31 mouse cellular contexts compared by ENCODE assay signal in genomic region chr8:106546746-106547145, GRCm38 (mm10). TPM values are rescaled to one million over a fixed set of nuclear protein-coding genes. Genes with fewer than 3 reads are reported as not detected.
DNase-seq lines count a peak whose midpoint lies in the region; ATAC-seq lines count a peak whose summit lies in the region.
"Had no signal": no experiment of that assay in that cellular context is flagged by ENCODE, and none has a peak within 500 bp of the region (broad histone marks: within the 10 kb centered on the region; RNA-seq: fewer than 3 reads in every experiment).

No protein-coding gene starts in this region.

- no peaks in the 10 kb centered on the region for H3K4me1 ChIP-seq in neural tube, embryonic 15.5 days
- H3K4me1 ChIP-seq: forebrain, embryonic 13.5 days; heart, embryonic 12.5 days; heart, embryonic 15.5 days had no signal

- no peaks in the 10 kb centered on the region for H3K36me3 ChIP-seq in neural tube, embryonic 15.5 days
- H3K36me3 ChIP-seq: G1E had no signal

- no peak overlapping the region for H3K27ac ChIP-seq in neural tube, embryonic 15.5 days (replicated peaks)
- H3K27ac ChIP-seq: forebrain, embryonic 10.5 days; forebrain, embryonic 13.5 days; heart, embryonic 15.5 days; hindbrain, embryonic 14.5 days; hindbrain, postnatal 0 days had no signal

- no peaks in the 10 kb centered on the region for H3K27me3 ChIP-seq in neural tube, embryonic 15.5 days (replicated peaks)
- H3K27me3 ChIP-seq: forebrain, embryonic 13.5 days; heart, embryonic 12.5 days; heart, embryonic 15.5 days; Patski had no signal

- WGBS in neural tube, embryonic 15.5 days, result 91% methylated on average over 7 of the region's 7 CpGs

- ATAC-seq in granulocyte monocyte progenitor cell, adult 5-6 weeks (replicated peaks; ENCODE audit: poor library complexity, severe bottlenecking), result peak; percentile 64
- ATAC-seq in neural tube, embryonic 15.5 days (ENCODE audit: low FRiP score), result no peak
- ATAC-seq: forebrain, embryonic 13.5 days; forebrain, embryonic 16.5 days; hindbrain, postnatal 0 days; Patski had no signal

- H3K4me3 ChIP-seq in neural tube, embryonic 15.5 days (replicated peaks), result no peak overlapping the region
- H3K4me3 ChIP-seq: forebrain, embryonic 10.5 days; forebrain, embryonic 13.5 days; heart, embryonic 12.5 days; heart, embryonic 15.5 days had no signal

- DNase-seq in thymus, postnatal 0 days (ENCODE audit: low spot score), result peak; percentile 40
- no peak for DNase-seq in thymus, postnatal 10 days (ENCODE audit: low spot score in 2 of 2)
- peak; percentile 19 for DNase-seq in thymus, postnatal 25 days
- DNase-seq in layer of hippocampus, postnatal 36 days, result no peak
- DNase-seq: adrenal gland, postnatal 10 days; adrenal gland, postnatal 36 days; cerebellum, adult 18-20 months; cerebellum, adult 9-10 months; cerebellum, postnatal 14 days; gastrocnemius, postnatal 10 days; gastrocnemius, postnatal 36 days; heart, adult 11 months; heart, postnatal 14 days; heart, postnatal 4 days had no signal

- H3K4me2 ChIP-seq in neural tube, embryonic 15.5 days, result no peak overlapping the region
- H3K4me2 ChIP-seq: forebrain, embryonic 13.5 days; heart, embryonic 12.5 days; heart, embryonic 15.5 days; hindbrain, embryonic 14.5 days had no signal

- H3K9me3 ChIP-seq in neural tube, embryonic 15.5 days (replicated peaks), result no peaks in the 10 kb centered on the region
- H3K9me3 ChIP-seq: forebrain, embryonic 10.5 days; forebrain, embryonic 13.5 days; G1E; heart, embryonic 12.5 days; heart, embryonic 15.5 days had no signal

- no peak overlapping the region for H3K9ac ChIP-seq in neural tube, embryonic 15.5 days (replicated peaks)
- H3K9ac ChIP-seq: forebrain, embryonic 13.5 days; heart, embryonic 12.5 days; heart, embryonic 15.5 days; hindbrain, embryonic 14.5 days had no signal

RNA-seq across cellular contexts. Expression of gene Gm10073, which starts 26.5 kb away (rescaled TPM):
- polyA plus RNA-seq in thymus, postnatal 0 days (2015; fragmentation: Nextera tagmentation; extraction: Ambion mirVana), result 11.8 and 15.3 TPM in 2 replicates
- total RNA-seq in granulocyte monocyte progenitor cell, adult 5-6 weeks (2014; fragmentation: Nextera tagmentation), result 29.2 and 30.2 TPM in 2 replicates
- 8.2 and 10.8 TPM in 2 replicates for total RNA-seq in granulocyte monocyte progenitor cell, adult 5-6 weeks (2017)
- total RNA-seq in layer of hippocampus, postnatal 36 days (2021), result 10 to 100 TPM; 86.3 to 90.8 TPM
- polyA plus RNA-seq in neural tube, embryonic 15.5 days (2015; fragmentation: Nextera tagmentation; extraction: Ambion mirVana), result 9.4 and 11.1 TPM in 2 replicates

RNA-seq across cellular contexts. Expression of gene Cdh3, which starts 36.1 kb away (rescaled TPM):
- 7.7 and 8.6 TPM in 2 replicates for polyA plus RNA-seq in thymus, postnatal 0 days (2015; fragmentation: Nextera tagmentation; extraction: Ambion mirVana)
- total RNA-seq in granulocyte monocyte progenitor cell, adult 5-6 weeks (2014; fragmentation: Nextera tagmentation), result not detected in 2 replicates
- not detected in 2 replicates for total RNA-seq in granulocyte monocyte progenitor cell, adult 5-6 weeks (2017)
- total RNA-seq in layer of hippocampus, postnatal 36 days (2021), result under 1 TPM; 0.07 to 0.35 TPM
- 8.5 and 13.7 TPM in 2 replicates for polyA plus RNA-seq in neural tube, embryonic 15.5 days (2015; fragmentation: Nextera tagmentation; extraction: Ambion mirVana)
- total RNA-seq: gastrocnemius, adult 18-20 months had no signal
- polyA plus RNA-seq: G1E had no signal

RNA-seq across cellular contexts. Expression of gene 6030452D12Rik, which starts 46.4 kb away (rescaled TPM):
- not detected in 2 replicates for polyA plus RNA-seq in thymus, postnatal 0 days (2015; fragmentation: Nextera tagmentation; extraction: Ambion mirVana)
- not detected in 2 replicates for total RNA-seq in granulocyte monocyte progenitor cell, adult 5-6 weeks (2014; fragmentation: Nextera tagmentation)
- not detected in 2 replicates for total RNA-seq in granulocyte monocyte progenitor cell, adult 5-6 weeks (2017)
- total RNA-seq in layer of hippocampus, postnatal 36 days (2021), result not detected
- not detected in 2 replicates for polyA plus RNA-seq in neural tube, embryonic 15.5 days (2015; fragmentation: Nextera tagmentation; extraction: Ambion mirVana)
- total RNA-seq: adrenal gland, adult 18-20 months; adrenal gland, postnatal 10 days; adrenal gland, postnatal 36 days; G1E; gastrocnemius, adult 18-20 months; gastrocnemius, postnatal 10 days; gastrocnemius, postnatal 36 days; heart, adult 8-10 months; heart, postnatal 14 days; heart, postnatal 4 days; hindbrain, postnatal 0 days had no signal
- polyA plus RNA-seq: embryonic facial prominence, embryonic 11.5 days; embryonic facial prominence, embryonic 14.5 days; forebrain, embryonic 10.5 days; forebrain, embryonic 13.5 days; forebrain, embryonic 16.5 days; G1E; heart, embryonic 12.5 days; heart, embryonic 15.5 days; hindbrain, embryonic 11.5 days; hindbrain, embryonic 14.5 days; hindbrain, postnatal 0 days; Patski had no signal

RNA-seq across cellular contexts. Expression of gene Cdh1, which starts 56.4 kb away (rescaled TPM):
- polyA plus RNA-seq in thymus, postnatal 0 days (2015; fragmentation: Nextera tagmentation; extraction: Ambion mirVana), result 22.8 and 25.7 TPM in 2 replicates
- 1.1 and 4.6 TPM in 2 replicates for total RNA-seq in granulocyte monocyte progenitor cell, adult 5-6 weeks (2014; fragmentation: Nextera tagmentation)
- total RNA-seq in granulocyte monocyte progenitor cell, adult 5-6 weeks (2017), result 0.88 and 1.6 TPM in 2 replicates
- under 1 TPM; 0.20 to 0.48 TPM for total RNA-seq in layer of hippocampus, postnatal 36 days (2021)
- 1.9 and 21.6 TPM in 2 replicates for polyA plus RNA-seq in neural tube, embryonic 15.5 days (2015; fragmentation: Nextera tagmentation; extraction: Ambion mirVana)
- total RNA-seq: adrenal gland, postnatal 36 days had no signal
- polyA plus RNA-seq: G1E had no signal

Comparison
In these comparisons a context has a peak if more than half of its experiments do, and no peak if none do; other contexts are left out.
1. DNase-seq: peak in thymus, postnatal 0 days (single experiment) and thymus, postnatal 25 days (single experiment); none in thymus, postnatal 10 days (0 of 2) and layer of hippocampus, postnatal 36 days (0 of 2).